Mouse (Mus musculus) C2C12 (cell line): ENCODE data around the gene Smad1.

Source experiments
- CEBPB ChIP-seq: IDR thresholded peaks from one replicate; pipeline ENCODE4 v1.6.1; 2011; ENCODE audit warnings: low read depth, mild to moderate bottlenecking, control low read depth, moderate library complexity
- CTCF ChIP-seq: IDR thresholded peaks from one replicate; pipeline ENCODE4 v1.5.1; 2011; ENCODE audit not compliant: control insufficient read depth, insufficient read depth, insufficient read length
- MAX ChIP-seq: IDR thresholded peaks from one replicate; pipeline ENCODE4 v1.6.1; 2011; ENCODE audit warnings: mild to moderate bottlenecking, control low read depth
- MYOG ChIP-seq: IDR thresholded peaks from one replicate; pipeline ENCODE4 v1.6.1; 2011; ENCODE audit not compliant: control insufficient read depth, insufficient read length; ENCODE audit errors: extremely low read depth
- USF1 ChIP-seq: IDR thresholded peaks from one replicate; pipeline ENCODE4 v1.6.1; 2011; ENCODE audit warnings: low read depth, mild to moderate bottlenecking, control low read depth, moderate library complexity

DNA sequence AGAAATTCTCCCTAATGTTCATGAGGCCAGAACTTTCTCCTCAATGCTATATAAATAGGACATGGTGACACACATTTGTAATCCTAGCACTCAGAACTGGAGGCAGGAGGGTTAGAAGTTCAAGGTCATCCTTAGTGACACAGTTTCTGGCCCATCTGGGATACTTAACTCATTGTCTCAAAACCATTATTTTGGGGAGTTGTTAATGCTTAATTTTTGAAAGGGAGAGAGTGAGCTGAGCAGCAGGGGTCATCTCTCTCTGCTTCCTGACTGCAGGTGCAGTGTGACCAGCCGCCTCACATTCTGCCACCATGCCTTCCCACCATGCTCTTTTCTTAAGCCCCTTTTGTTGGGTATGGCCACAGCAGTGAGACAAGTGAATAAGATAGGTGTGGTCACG is 67.7 kb downstream of the Smad1 start:
- TF ChIP-seq USF1 (no peak), CTCF (no peak), MAX (no peak), CEBPB (no peak), MYOG (no peak)
